In the genomic region with DNA sequence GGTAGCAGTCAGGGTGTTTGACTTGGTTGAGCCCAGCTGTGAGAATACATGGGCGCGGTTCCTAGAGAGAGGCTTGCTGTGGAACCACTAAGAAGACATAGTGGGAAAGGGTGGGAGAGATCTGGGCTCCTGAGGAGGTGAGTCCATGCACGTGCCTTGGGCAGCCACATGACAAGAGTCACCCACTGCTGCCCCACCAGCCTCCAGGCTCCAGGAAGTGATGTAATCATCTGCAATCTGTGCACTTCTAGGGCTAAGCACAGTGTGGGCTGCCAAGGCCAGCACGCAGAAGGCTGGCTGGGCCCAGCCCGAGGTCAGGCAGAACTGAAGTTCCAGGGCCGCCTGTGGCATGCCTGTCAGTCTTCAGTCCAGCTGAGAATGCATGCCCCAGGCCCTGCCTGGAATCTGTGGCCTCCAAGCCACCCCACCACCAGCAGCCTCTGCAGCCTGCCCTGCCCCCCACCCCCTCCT, we compare ENCODE assay signal across 9 mouse cellular contexts. TPM values are rescaled to one million over a fixed set of nuclear protein-coding genes. Genes with fewer than 3 reads are reported as not detected.
DNase-seq lines count a peak whose midpoint lies in the region; ATAC-seq lines count a peak whose summit lies in the region.
"Had no signal": no experiment of that assay in that cellular context is flagged by ENCODE, and none has a peak within 500 bp of the region (broad histone marks: within the 10 kb centered on the region; RNA-seq: fewer than 3 reads in every experiment).

No protein-coding gene starts in this region.

- peaks cover 47% of the 10 kb centered on the region for H3K36me3 ChIP-seq in heart, embryonic 12.5 days
- H3K36me3 ChIP-seq in forebrain, embryonic 13.5 days (ENCODE audit: poor library complexity, severe bottlenecking), result peaks cover 80% of the 10 kb centered on the region

- H3K4me1 ChIP-seq in heart, embryonic 12.5 days (replicated peaks), result peaks cover 86% of the 10 kb centered on the region
- H3K4me1 ChIP-seq in forebrain, embryonic 13.5 days, result peaks cover 34% of the 10 kb centered on the region

- ATAC-seq in cerebellum, adult (ENCODE audit: insufficient number of reproducible peaks, low FRiP score, low TSS enrichment), result peak; percentile 26; the same call in 1 of the 2 replicates
- ATAC-seq in CD4-positive, CD25-positive, alpha-beta regulatory T cell, adult 4 months, result peak; percentile 65
- ATAC-seq in heart, embryonic 12.5 days (ENCODE audit: insufficient number of reproducible peaks, low FRiP score), result peak; percentile 78
- ATAC-seq in forebrain, embryonic 13.5 days, result no peak

- H3K27me3 ChIP-seq in heart, embryonic 12.5 days (replicated peaks), result no peaks in the 10 kb centered on the region
- H3K27me3 ChIP-seq in forebrain, embryonic 13.5 days, result no peaks in the 10 kb centered on the region
- H3K27me3 ChIP-seq: embryonic facial prominence, embryonic 12.5 days had no signal

- no peak overlapping the region for H3K4me2 ChIP-seq in heart, embryonic 12.5 days
- no peak overlapping the region for H3K4me2 ChIP-seq in forebrain, embryonic 13.5 days
- H3K4me2 ChIP-seq: embryonic facial prominence, embryonic 12.5 days had no signal

- H3K27ac ChIP-seq in heart, embryonic 12.5 days (ENCODE audit: poor library complexity, severe bottlenecking), result peak overlapping the region; percentile 88
- H3K27ac ChIP-seq in forebrain, embryonic 13.5 days, result no peak overlapping the region; the same call in 1 of the 2 replicates
- H3K27ac ChIP-seq: embryonic facial prominence, embryonic 12.5 days had no signal

- no peak for DNase-seq in cerebellum, adult 9-11 months
- DNase-seq in lung, adult 18-20 months, result peak; percentile 76 to 83
- no peak for DNase-seq in embryo, embryonic 11 days
- DNase-seq in layer of hippocampus, postnatal 36 days, result no peak

- H3K9me3 ChIP-seq in heart, embryonic 12.5 days (replicated peaks), result no peaks in the 10 kb centered on the region
- H3K9me3 ChIP-seq in forebrain, embryonic 13.5 days (replicated peaks), result no peaks in the 10 kb centered on the region
- H3K9me3 ChIP-seq: embryonic facial prominence, embryonic 12.5 days had no signal

- no peak overlapping the region for H3K4me3 ChIP-seq in heart, embryonic 12.5 days
- no peak overlapping the region for H3K4me3 ChIP-seq in forebrain, embryonic 13.5 days
- H3K4me3 ChIP-seq: embryonic facial prominence, embryonic 12.5 days had no signal

- WGBS in heart, embryonic 12.5 days, result 33% methylated on average over 6 of the region's 6 CpGs
- 85% methylated on average over 6 of the region's 6 CpGs for WGBS in forebrain, embryonic 13.5 days

- H3K9ac ChIP-seq in heart, embryonic 12.5 days, result peak overlapping the region; percentile 20; the same call in 1 of the 2 replicates
- no peak overlapping the region for H3K9ac ChIP-seq in forebrain, embryonic 13.5 days
- H3K9ac ChIP-seq: embryonic facial prominence, embryonic 12.5 days had no signal

RNA-seq across cellular contexts. Expression of a gene that starts 46.3 kb away (rescaled TPM):
- polyA plus RNA-seq in CD4-positive, CD25-positive, alpha-beta regulatory T cell, adult 4 months (2017; shearing (Covaris generic)), result 10 to 100 TPM; 21.2 to 34.3 TPM
- polyA plus RNA-seq in heart, embryonic 12.5 days (2016; fragmentation: Nextera tagmentation; extraction: Ambion mirVana), result 34.2 and 41.4 TPM in 2 replicates
- polyA plus RNA-seq in forebrain, embryonic 13.5 days (2015; fragmentation: Nextera tagmentation; extraction: Ambion mirVana), result 57.2 and 61.3 TPM in 2 replicates
- 10 to 100 TPM; 88.1 to 94.5 TPM for total RNA-seq in layer of hippocampus, postnatal 36 days (2021)

Comparison
In these comparisons a context has a peak if more than half of its experiments do, and no peak if none do; other contexts are left out.
1. DNase-seq: peak in lung, adult 18-20 months (2 of 2); none in cerebellum, adult 9-11 months (single experiment), embryo, embryonic 11 days (single experiment) and layer of hippocampus, postnatal 36 days (0 of 2).